ENCODE assay signal across 18 mouse cellular contexts in the genomic region with DNA sequence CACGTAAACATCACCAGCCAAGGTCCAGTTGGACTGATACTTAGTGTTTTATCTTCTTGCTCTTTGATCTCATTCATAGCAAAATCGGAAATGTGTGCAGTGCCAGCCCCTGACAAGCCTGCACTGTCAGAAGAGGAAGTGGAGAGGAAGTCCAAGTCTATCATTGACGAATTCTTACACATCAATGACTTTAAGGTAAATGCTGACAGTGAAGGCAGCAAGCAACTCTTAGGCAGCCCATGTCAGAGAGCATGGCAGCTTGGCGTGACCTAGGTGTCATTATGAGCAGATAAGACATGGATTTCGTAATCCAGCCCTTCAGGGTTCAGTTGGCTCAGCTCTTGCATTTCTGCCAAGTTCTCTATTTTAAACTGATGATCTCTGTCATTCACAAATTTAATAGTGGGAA. TPM values are rescaled to one million over a fixed set of nuclear protein-coding genes. Genes with fewer than 3 reads are reported as not detected.
DNase-seq lines count a peak whose midpoint lies in the region; ATAC-seq and TF ChIP-seq lines count a peak whose summit lies in the region.
"Had no signal": no experiment of that assay in that cellular context is flagged by ENCODE, and none has a peak within 500 bp of the region (broad histone marks: within the 10 kb centered on the region; RNA-seq: fewer than 3 reads in every experiment).

No protein-coding gene starts in this region.

- no peak for TF ChIP-seq POLR2A in heart, adult 2 months (IDR thresholded peaks at IDR 0.05; ENCODE audit: insufficient read depth, low read depth, low read length)

- H3K4me2 ChIP-seq in intestine, embryonic 16.5 days (ENCODE audit: low read depth, low read length), result no peak overlapping the region
- H3K4me2 ChIP-seq in midbrain, embryonic 16.5 days (ENCODE audit: low read length), result no peak overlapping the region
- H3K4me2 ChIP-seq: embryonic facial prominence, embryonic 15.5 days; heart, embryonic 15.5 days; hindbrain, embryonic 12.5 days; limb, embryonic 13.5 days; lung, embryonic 14.5 days; neural tube, embryonic 13.5 days had no signal

- no peaks in the 10 kb centered on the region for H3K36me3 ChIP-seq in heart, adult 2 months (ENCODE audit: control insufficient read depth, insufficient read depth, low read length)
- H3K36me3 ChIP-seq in intestine, embryonic 16.5 days (ENCODE audit: control insufficient read depth, insufficient read depth, low read length), result peaks cover 22% of the 10 kb centered on the region
- peaks cover 50% of the 10 kb centered on the region for H3K36me3 ChIP-seq in midbrain, embryonic 16.5 days (ENCODE audit: control insufficient read depth, insufficient read depth, low read length)
- H3K36me3 ChIP-seq in forebrain, embryonic 10.5 days (replicated peaks), result peaks cover 99% of the 10 kb centered on the region

- H3K4me1 ChIP-seq in heart, adult 2 months (ENCODE audit: control insufficient read depth, insufficient read depth, low read length), result peaks cover 2% of the 10 kb centered on the region; the same call in 1 of the 2 replicates
- H3K4me1 ChIP-seq in intestine, embryonic 16.5 days (ENCODE audit: control insufficient read depth, insufficient read depth, low read length), result no peaks in the 10 kb centered on the region
- H3K4me1 ChIP-seq in midbrain, embryonic 16.5 days (ENCODE audit: control insufficient read depth, insufficient read depth, low read length), result no peaks in the 10 kb centered on the region
- no peaks in the 10 kb centered on the region for H3K4me1 ChIP-seq in forebrain, embryonic 10.5 days
- H3K4me1 ChIP-seq: embryonic facial prominence, embryonic 15.5 days; hindbrain, embryonic 12.5 days; limb, embryonic 13.5 days; neural tube, embryonic 13.5 days had no signal

- peak; percentile 80 for ATAC-seq in intestine, embryonic 16.5 days
- ATAC-seq in midbrain, embryonic 16.5 days, result no peak

- H3K9me3 ChIP-seq in intestine, embryonic 16.5 days (ENCODE audit: control insufficient read depth, low read length), result no peaks in the 10 kb centered on the region
- H3K9me3 ChIP-seq in midbrain, embryonic 16.5 days (replicated peaks; ENCODE audit: control insufficient read depth, low read length, poor library complexity, severe bottlenecking), result no peaks in the 10 kb centered on the region
- H3K9me3 ChIP-seq in forebrain, embryonic 10.5 days, result no peaks in the 10 kb centered on the region
- H3K9me3 ChIP-seq: embryonic facial prominence, embryonic 15.5 days; heart, embryonic 15.5 days; hindbrain, embryonic 12.5 days; limb, embryonic 13.5 days; neural tube, embryonic 13.5 days had no signal

- H3K27me3 ChIP-seq in heart, adult 2 months (ENCODE audit: control insufficient read depth, insufficient read depth, low read length), result no peaks in the 10 kb centered on the region
- no peaks in the 10 kb centered on the region for H3K27me3 ChIP-seq in intestine, embryonic 16.5 days (replicated peaks; ENCODE audit: control insufficient read depth, insufficient read depth, low read length)
- no peaks in the 10 kb centered on the region for H3K27me3 ChIP-seq in midbrain, embryonic 16.5 days (ENCODE audit: control insufficient read depth, insufficient read depth, low read depth, low read length)
- no peaks in the 10 kb centered on the region for H3K27me3 ChIP-seq in forebrain, embryonic 10.5 days (ENCODE audit: poor library complexity, severe bottlenecking)
- H3K27me3 ChIP-seq: embryonic facial prominence, embryonic 15.5 days; heart, embryonic 15.5 days; hindbrain, embryonic 12.5 days; limb, embryonic 13.5 days; neural tube, embryonic 13.5 days had no signal

- H3K79me2 ChIP-seq in heart, adult 2 months (replicated peaks; ENCODE audit: control insufficient read depth, insufficient read depth, low read length), result no peaks in the 10 kb centered on the region

- peak in 1 of 2 experiments; percentile 17 for DNase-seq in heart, adult 2 months
- DNase-seq in heart, postnatal 36 days, result no peak
- DNase-seq in 416B (ENCODE audit: low read depth) (peak; percentile 62), NIH3T3 (ENCODE audit: low read depth) (peak; percentile 7)
- no peak for DNase-seq in kidney, postnatal 14 days
- DNase-seq in forebrain, embryonic 10.5 days (ENCODE audit: extremely low spot score, low spot score), result no peak
- DNase-seq: cerebellum, adult 9-11 months; embryo, embryonic 11 days; lung, embryonic 14.5 days; thymus, postnatal 25 days had no signal

- TF ChIP-seq CTCF in heart, adult 2 months (IDR thresholded peaks at IDR 0.05), result no peak

- H3K9ac ChIP-seq in heart, adult 2 months (ENCODE audit: low read depth, low read length), result no peak overlapping the region
- H3K9ac ChIP-seq in intestine, embryonic 16.5 days (ENCODE audit: low read depth, low read length), result no peak overlapping the region
- no peak overlapping the region for H3K9ac ChIP-seq in midbrain, embryonic 16.5 days (ENCODE audit: low read depth, low read length)
- H3K9ac ChIP-seq: embryonic facial prominence, embryonic 15.5 days; heart, embryonic 15.5 days; hindbrain, embryonic 12.5 days; limb, embryonic 13.5 days; lung, embryonic 14.5 days; neural tube, embryonic 13.5 days had no signal

- 0 out of 2 replicates have a peak, but pooled peaks have one; percentile 10 for TF ChIP-seq EP300 in heart, adult 2 months (IDR thresholded peaks at IDR 0.05; ENCODE audit: insufficient read depth, low read depth, low read length)

- intact Hi-C loops in heart, adult 2 months (cut with DNase I), result no loop called here
- intact Hi-C loops in heart, postnatal 36 days (cut with DNase I), result no loop called here

- WGBS in heart, adult 2 months, result 38% methylated on average over 5 of the region's 5 CpGs
- whole genome bisulfite sequencing in intestine, embryonic 16.5 days, result 66% methylated on average over 5 of the region's 5 CpGs
- 89% methylated on average over 5 of the region's 5 CpGs for WGBS in midbrain, embryonic 16.5 days
- WGBS in forebrain, embryonic 10.5 days, result 90% methylated on average over 5 of the region's 5 CpGs

- H3K4me3 ChIP-seq in heart, adult 2 months, result no peak overlapping the region
- H3K4me3 ChIP-seq in intestine, embryonic 16.5 days (ENCODE audit: low read length), result no peak overlapping the region
- H3K4me3 ChIP-seq in midbrain, embryonic 16.5 days (ENCODE audit: low read depth, low read length), result no peak overlapping the region
- no peak overlapping the region for H3K4me3 ChIP-seq in forebrain, embryonic 10.5 days
- H3K4me3 ChIP-seq: embryonic facial prominence, embryonic 15.5 days; heart, embryonic 15.5 days; hindbrain, embryonic 12.5 days; limb, embryonic 13.5 days; neural tube, embryonic 13.5 days had no signal

- H3K27ac ChIP-seq in heart, adult 2 months, result no peak overlapping the region
- peak overlapping the region; percentile 33 for H3K27ac ChIP-seq in intestine, embryonic 16.5 days (ENCODE audit: low read length)
- H3K27ac ChIP-seq in midbrain, embryonic 16.5 days (ENCODE audit: low read length), result no peak overlapping the region
- H3K27ac ChIP-seq in forebrain, embryonic 10.5 days, result no peak overlapping the region
- H3K27ac ChIP-seq: embryonic facial prominence, embryonic 15.5 days; heart, embryonic 15.5 days; hindbrain, embryonic 12.5 days; kidney, postnatal 0 days; limb, embryonic 13.5 days; neural tube, embryonic 13.5 days had no signal

RNA-seq across cellular contexts. Expression of a gene that starts 31.5 kb away (rescaled TPM):
- 10 to 100 TPM; 74.7 to 85.0 TPM for total RNA-seq in heart, adult 2 months (2021)
- 48.0 and 83.9 TPM in 2 replicates for polyA plus RNA-seq in heart, adult 2 months (2012; rRNA removed)
- total RNA-seq in heart, postnatal 36 days (2021), result 10 to 100 TPM; 77.5 to 87.7 TPM
- polyA plus RNA-seq in intestine, embryonic 16.5 days (2015; fragmentation: Nextera tagmentation; extraction: Ambion mirVana), result 108 and 113 TPM in 2 replicates
- 199 and 209 TPM in 2 replicates for polyA plus RNA-seq in midbrain, embryonic 16.5 days (2015; fragmentation: Nextera tagmentation; extraction: Ambion mirVana)
- 147 and 152 TPM in 2 replicates for polyA plus RNA-seq in forebrain, embryonic 10.5 days (2016; fragmentation: Nextera tagmentation; extraction: Ambion mirVana)

Comparison
In these comparisons a context has a peak if more than half of its experiments do, and no peak if none do; other contexts are left out.
1. DNase-seq: peak in 416B (single experiment) and NIH3T3 (single experiment); none in heart, postnatal 36 days (0 of 2), kidney, postnatal 14 days (single experiment) and forebrain, embryonic 10.5 days (single experiment).